Mouse (Mus musculus) erythroblast, embryonic 14.5 days (primary cell): ENCODE measurements around the gene Dap.

Experiments
- GATA1 ChIP-seq: IDR thresholded peaks from 2 replicates; pipeline ENCODE4 v1.6.1; 2012; ENCODE audit warnings: low read length, inconsistent platforms, mixed read lengths
- TAL1 ChIP-seq: IDR thresholded peaks from 3 replicates; pipeline ENCODE4 v1.6.1; 2012; ENCODE audit warnings: low read length, inconsistent platforms, mixed read lengths

GRCm38 (mm10) chr15:31258693-31259439 is 34.8 kb downstream of the Dap start:
- TF ChIP-seq GATA1, result no peak
- TF ChIP-seq TAL1, result no peak
